Mouse (Mus musculus): ENCODE measurements around the gene Lgals9. TPM values are rescaled to one million over a fixed set of nuclear protein-coding genes. Genes with fewer than 3 reads are reported as not detected.
A peak's percentile ranks its signal among the peaks of the same experiment; 100 is the strongest.
"Not testable (repeated sequence)": the region's sequence is repeated elsewhere in the genome, so short reads cannot be mapped to it uniquely, and the experiment has no call there.

Gene Lgals9
- total and polyA plus RNA-seq, 2 experiments = 175 to 1,032 TPM

- H3K27me3 ChIP-seq (ENCODE audit: control insufficient read depth, insufficient read depth, low read length) = no peaks in the 10 kb centered on the region
- WGBS = 97% methylated on average over 4 of the region's 4 CpGs
- no peaks in the 10 kb centered on the region for H3K79me2 ChIP-seq (ENCODE audit: control insufficient read depth, insufficient read depth, low read length)
- H3K36me3 ChIP-seq (ENCODE audit: control insufficient read depth, insufficient read depth, low read length) = no peaks in the 10 kb centered on the region
- H3K4me3 ChIP-seq (ENCODE audit: insufficient read depth, low read depth, low read length) = no peak overlapping the region
- DNase-seq (ENCODE audit: extremely low read depth, low read depth, low spot score) = no peak
- no peak for TF ChIP-seq POLR2A (IDR thresholded peaks at IDR 0.05; ENCODE audit: extremely low read depth, insufficient read depth, low read length)
- TF ChIP-seq CTCF (IDR thresholded peaks at IDR 0.05; ENCODE audit: low read depth, low read length) = no peak
- H3K27ac ChIP-seq (replicated peaks; ENCODE audit: insufficient read depth, low read depth, low read length) = no peak overlapping the region
- H3K4me1 ChIP-seq (ENCODE audit: control insufficient read depth, insufficient read depth, low read length) = peaks cover 4% of the 10 kb centered on the region
- no peak overlapping the region for H3K9ac ChIP-seq (ENCODE audit: low read depth, low read length)
Measured at GRCm38 (mm10) chr11:79001871-79002270, 17.1 kb upstream of the Lgals9 start.

- no peaks in the 10 kb centered on the region for H3K79me2 ChIP-seq (ENCODE audit: control insufficient read depth, insufficient read depth, low read length)
- 86% methylated on average over 6 of the region's 6 CpGs for WGBS
- DNase-seq (ENCODE audit: extremely low read depth, low read depth, low spot score) = no peak
Measured at GRCm38 (mm10) chr11:78999118-78999517, 14.4 kb upstream of the Lgals9 start.

GRCm38 (mm10) chr11:78990875-78991543 is 6.3 kb upstream of the Lgals9 start:
- H3K4me1 ChIP-seq (ENCODE audit: control insufficient read depth, insufficient read depth, low read length); H3K27ac ChIP-seq (replicated peaks; ENCODE audit: insufficient read depth, low read depth, low read length); H3K27me3 ChIP-seq (ENCODE audit: control insufficient read depth, insufficient read depth, low read length); H3K4me3 ChIP-seq (ENCODE audit: insufficient read depth, low read depth, low read length); H3K9ac ChIP-seq (ENCODE audit: low read depth, low read length); H3K79me2 ChIP-seq (ENCODE audit: control insufficient read depth, insufficient read depth, low read length); H3K36me3 ChIP-seq (ENCODE audit: control insufficient read depth, insufficient read depth, low read length): not testable (repeated sequence)
- DNase-seq (ENCODE audit: extremely low read depth, low read depth, low spot score) = peak; percentile 45
- WGBS = 23% methylated on average over 5 of the region's 5 CpGs

More at GRCm38 (mm10) chr11:78999118-78999517, 14.4 kb upstream of the Lgals9 start:
- TF ChIP-seq POLR2A (IDR thresholded peaks at IDR 0.05; ENCODE audit: extremely low read depth, insufficient read depth, low read length) = no peak
- TF ChIP-seq CTCF (IDR thresholded peaks at IDR 0.05; ENCODE audit: low read depth, low read length) = no peak
- Histone ChIP-seq H3K27me3 (ENCODE audit: control insufficient read depth, insufficient read depth, low read length) (no peaks in the 10 kb centered on the region), H3K4me3 (ENCODE audit: insufficient read depth, low read depth, low read length) (no peak overlapping the region), H3K9ac (ENCODE audit: low read depth, low read length) (no peak overlapping the region), H3K4me1 (ENCODE audit: control insufficient read depth, insufficient read depth, low read length) (peaks cover 4% of the 10 kb centered on the region), H3K36me3 (ENCODE audit: control insufficient read depth, insufficient read depth, low read length) (no peaks in the 10 kb centered on the region), H3K27ac (replicated peaks; ENCODE audit: insufficient read depth, low read depth, low read length) (no peak overlapping the region)

- TF ChIP-seq POLR2A (IDR thresholded peaks at IDR 0.05; ENCODE audit: extremely low read depth, insufficient read depth, low read length) (no peak), CTCF (IDR thresholded peaks at IDR 0.05; ENCODE audit: low read depth, low read length) (no peak)
- Histone ChIP-seq H3K27me3 (ENCODE audit: control insufficient read depth, insufficient read depth, low read length) (no peaks in the 10 kb centered on the region), H3K9ac (ENCODE audit: low read depth, low read length) (no peak overlapping the region), H3K79me2 (ENCODE audit: control insufficient read depth, insufficient read depth, low read length) (no peaks in the 10 kb centered on the region), H3K27ac (replicated peaks; ENCODE audit: insufficient read depth, low read depth, low read length) (no peak overlapping the region), H3K4me3 (ENCODE audit: insufficient read depth, low read depth, low read length) (no peak overlapping the region), H3K4me1 (ENCODE audit: control insufficient read depth, insufficient read depth, low read length) (0 out of 2 replicates have a peak, but pooled peaks cover 3% of the 10 kb centered on the region), H3K36me3 (ENCODE audit: control insufficient read depth, insufficient read depth, low read length) (no peaks in the 10 kb centered on the region)
- DNase-seq (ENCODE audit: extremely low read depth, low read depth, low spot score) = no peak
- WGBS = 96% methylated on average over 9 of the region's 9 CpGs
Measured at GRCm38 (mm10) chr11:78990096-78990495, 5.3 kb upstream of the Lgals9 start.

- DNase-seq (ENCODE audit: extremely low read depth, low read depth, low spot score); H3K4me3 ChIP-seq (ENCODE audit: insufficient read depth, low read depth, low read length); H3K4me1 ChIP-seq (ENCODE audit: control insufficient read depth, insufficient read depth, low read length); H3K36me3 ChIP-seq (ENCODE audit: control insufficient read depth, insufficient read depth, low read length); H3K27me3 ChIP-seq (ENCODE audit: control insufficient read depth, insufficient read depth, low read length); H3K27ac ChIP-seq (replicated peaks; ENCODE audit: insufficient read depth, low read depth, low read length); H3K79me2 ChIP-seq (ENCODE audit: control insufficient read depth, insufficient read depth, low read length); H3K9ac ChIP-seq (ENCODE audit: low read depth, low read length): not testable (repeated sequence)
- WGBS = 97% methylated on average over 11 of the region's 11 CpGs
Measured at GRCm38 (mm10) chr11:78989206-78989605, 4.5 kb upstream of the Lgals9 start.

GRCm38 (mm10) chr11:78986311-78987002 is 1.7 kb upstream of the Lgals9 start:
- Histone ChIP-seq H3K9ac (ENCODE audit: low read depth, low read length) (no peak overlapping the region), H3K4me3 (ENCODE audit: insufficient read depth, low read depth, low read length) (no peak overlapping the region), H3K36me3 (ENCODE audit: control insufficient read depth, insufficient read depth, low read length) (no peaks in the 10 kb centered on the region), H3K79me2 (ENCODE audit: control insufficient read depth, insufficient read depth, low read length) (peaks cover 11% of the 10 kb centered on the region; the same call in 1 of the 2 replicates), H3K27ac (replicated peaks; ENCODE audit: insufficient read depth, low read depth, low read length) (no peak overlapping the region), H3K4me1 (ENCODE audit: control insufficient read depth, insufficient read depth, low read length) (peaks cover 5% of the 10 kb centered on the region; the same call in 1 of the 2 replicates), H3K27me3 (ENCODE audit: control insufficient read depth, insufficient read depth, low read length) (no peaks in the 10 kb centered on the region)
- no peak for DNase-seq (ENCODE audit: extremely low read depth, low read depth, low spot score)
- TF ChIP-seq POLR2A (IDR thresholded peaks at IDR 0.05; ENCODE audit: extremely low read depth, insufficient read depth, low read length) (no peak), CTCF (IDR thresholded peaks at IDR 0.05; ENCODE audit: low read depth, low read length) (no peak)
- WGBS = 90% methylated on average over 10 of the region's 10 CpGs
